Mouse (Mus musculus) kidney, embryonic 16.5 days (tissue): ENCODE measurements around the gene Stkld1. TPM values are rescaled to one million over a fixed set of nuclear protein-coding genes. Genes with fewer than 3 reads are reported as not detected.

Experiments
- ATAC-seq: fragments of 200-750 bp; cut with Nextera tagmentation; 2 replicates; pipeline ENCODE4 v1.8.0; 2017; ENCODE audit warnings: moderate TSS enrichment; ENCODE audit not compliant: low FRiP score, low TSS enrichment
- H3K27ac ChIP-seq: fragments of 300-500 bp; sonication (generic); 2 replicates; pipeline ENCODE4 v1.5.1; 2014; ENCODE audit warnings: low read length
- H3K27me3 ChIP-seq: fragments of 300-500 bp; sonication (generic); 2 replicates; pipeline ENCODE4 v1.6.1; 2014; ENCODE audit warnings: low read length, control low read depth, mixed read lengths; ENCODE audit not compliant: insufficient read depth
- H3K36me3 ChIP-seq: fragments of 300-500 bp; sonication (generic); 2 replicates; pipeline ENCODE4 v1.6.1; 2014; ENCODE audit warnings: low read length, control low read depth, mixed read lengths; ENCODE audit not compliant: insufficient read depth
- H3K4me1 ChIP-seq: fragments of 300-500 bp; sonication (generic); 2 replicates; pipeline ENCODE4 v1.6.1; 2014; ENCODE audit warnings: low read length, control low read depth, mixed read lengths; ENCODE audit not compliant: insufficient read depth
- H3K4me2 ChIP-seq: fragments of 300-500 bp; sonication (generic); replicated peaks from 2 replicates; pipeline ENCODE4 v1.6.1; 2014; ENCODE audit warnings: low read depth, low read length
- H3K4me3 ChIP-seq: fragments of 300-500 bp; sonication (generic); 2 replicates; pipeline ENCODE4 v1.5.1; 2014; ENCODE audit warnings: mild to moderate bottlenecking, low read length
- H3K9ac ChIP-seq: fragments of 300-500 bp; sonication (generic); replicated peaks from 2 replicates; pipeline ENCODE4 v1.6.1; 2014; ENCODE audit warnings: low read length
- H3K9me3 ChIP-seq: fragments of 300-500 bp; sonication (generic); 2 replicates; pipeline ENCODE4 v1.6.1; 2016; ENCODE audit warnings: low read length, control low read depth
- WGBS: fragments of 180-500 bp; shearing (Covaris S2); extraction: QIAGEN DNeasy Blood & Tissue Kit; methylation state at CpG from one replicate; pipeline ENCODE4 v1.1.7; 2014; 5-methylcytosine and 5-hydroxymethylcytosine counted together
- polyA plus RNA-seq: library from polyadenylated mRNA; unstranded; fragments of >200 nt; fragmentation: Nextera tagmentation; extraction: Ambion mirVana; gene quantifications from 2 replicates; pipeline ENCODE4 v1.2.1, GENCODE M21; 2015

Stkld1 gene
- polyA plus RNA-seq, 1 experiment from 2014 or later, result 0.07 TPM

GRCm38 (mm10) chr2:26956811-26957487 lies 23.1 kb downstream of the Stkld1 start:
- H3K27me3 ChIP-seq, result no peaks in the 10 kb centered on the region
- 93% methylated on average over 12 of the region's 12 CpGs for WGBS
- H3K4me2 ChIP-seq, result no peak overlapping the region
- no peak for ATAC-seq
- H3K27ac ChIP-seq, result no peak overlapping the region
- no peak overlapping the region for H3K4me3 ChIP-seq
- H3K9me3 ChIP-seq, result no peaks in the 10 kb centered on the region
- no peaks in the 10 kb centered on the region for H3K4me1 ChIP-seq
- no peak overlapping the region for H3K9ac ChIP-seq
- peaks cover 74% of the 10 kb centered on the region for H3K36me3 ChIP-seq

GRCm38 (mm10) chr2:26957488-26957859 lies 23.6 kb downstream of the Stkld1 start:
- WGBS, result 94% methylated on average over 2 of the region's 2 CpGs
- peaks cover 73% of the 10 kb centered on the region for H3K36me3 ChIP-seq
- no peak overlapping the region for H3K4me2 ChIP-seq
- H3K9me3 ChIP-seq, result no peaks in the 10 kb centered on the region
- ATAC-seq, result no peak
- no peak overlapping the region for H3K27ac ChIP-seq
- no peak overlapping the region for H3K4me3 ChIP-seq
- H3K27me3 ChIP-seq, result no peaks in the 10 kb centered on the region
- H3K4me1 ChIP-seq, result no peaks in the 10 kb centered on the region
- H3K9ac ChIP-seq, result no peak overlapping the region

GRCm38 (mm10) chr2:26960756-26961155 lies 26.9 kb downstream of the Stkld1 start:
- Histone ChIP-seq H3K9me3 (no peaks in the 10 kb centered on the region), H3K4me1 (peaks cover 14% of the 10 kb centered on the region), H3K4me2 (no peak overlapping the region), H3K9ac (no peak overlapping the region), H3K27me3 (no peaks in the 10 kb centered on the region), H3K27ac (no peak overlapping the region), H3K36me3 (peaks cover 46% of the 10 kb centered on the region), H3K4me3 (no peak overlapping the region)
- WGBS, result 64% methylated on average over 4 of the region's 4 CpGs
- ATAC-seq, result no peak

GRCm38 (mm10) chr2:26963923-26964723 lies 30.3 kb downstream of the Stkld1 start, which contains the start of gene Rexo4:
Rexo4 (minus strand) TSS chr2:26964386.
- H3K9ac ChIP-seq, result peak within 1 kb of the TSS; percentile 93
- H3K4me1 ChIP-seq, result peaks cover 14% of the 10 kb centered on the region
- 0 out of 2 replicates have a peak, but pooled peaks cover 3% of the 10 kb centered on the region for H3K9me3 ChIP-seq
- peak within 1 kb of the TSS; percentile 100 for H3K27ac ChIP-seq
- WGBS, result under 1% methylated on average over 50 of the region's 50 CpGs
- H3K4me3 ChIP-seq, result peak within 1 kb of the TSS; percentile 77
- peaks cover 17% of the 10 kb centered on the region for H3K36me3 ChIP-seq
- peak; percentile 94 for ATAC-seq
- peak within 1 kb of the TSS; percentile 67 for H3K4me2 ChIP-seq
- H3K27me3 ChIP-seq, result no peaks in the 10 kb centered on the region

- peak overlapping the region; percentile 100 for H3K27ac ChIP-seq
- peak overlapping the region; percentile 93 for H3K9ac ChIP-seq
- H3K27me3 ChIP-seq, result no peaks in the 10 kb centered on the region
- peaks cover 14% of the 10 kb centered on the region for H3K4me1 ChIP-seq
- 0 out of 2 replicates have a peak, but pooled peaks cover 3% of the 10 kb centered on the region for H3K9me3 ChIP-seq
- 16% methylated on average over 14 of the region's 14 CpGs for WGBS
- ATAC-seq, result peak; percentile 25; the same call in 1 of the 2 replicates
- peaks cover 12% of the 10 kb centered on the region for H3K36me3 ChIP-seq
- H3K4me3 ChIP-seq, result peak overlapping the region; percentile 77
- peak overlapping the region; percentile 67 for H3K4me2 ChIP-seq
Measured at GRCm38 (mm10) chr2:26964724-26965370, 31.0 kb downstream of the Stkld1 start.

GRCm38 (mm10) chr2:26967262-26967661 lies 33.4 kb downstream of the Stkld1 start:
- Histone ChIP-seq H3K36me3 (no peaks in the 10 kb centered on the region; the same call in 1 of the 2 replicates), H3K9me3 (0 out of 2 replicates have a peak, but pooled peaks cover 3% of the 10 kb centered on the region), H3K4me1 (peaks cover 14% of the 10 kb centered on the region), H3K4me2 (no peak overlapping the region), H3K4me3 (no peak overlapping the region), H3K27me3 (no peaks in the 10 kb centered on the region), H3K9ac (no peak overlapping the region), H3K27ac (no peak overlapping the region)
- 82% methylated on average over 2 of the region's 2 CpGs for WGBS
- no peak for ATAC-seq

- Histone ChIP-seq H3K4me2 (peak within 1 kb of the TSS; percentile 21; the same call in 1 of the 2 replicates), H3K27ac (no peak within 1 kb of the TSS), H3K4me3 (no peak within 1 kb of the TSS), H3K4me1 (no peaks in the 10 kb centered on the region), H3K36me3 (no peaks in the 10 kb centered on the region), H3K27me3 (no peaks in the 10 kb centered on the region), H3K9me3 (no peaks in the 10 kb centered on the region), H3K9ac (no peak within 1 kb of the TSS)
- 77% methylated on average over 3 of the region's 3 CpGs for WGBS
- ATAC-seq, result no peak
Measured at GRCm38 (mm10) chr2:26973116-26973515, 39.3 kb downstream of the Stkld1 start, which contains the start of gene Adamts13. Adamts13 (plus strand) TSS chr2:26973416.

- Histone ChIP-seq H3K4me2 (no peak overlapping the region), H3K27ac (no peak overlapping the region), H3K9ac (no peak overlapping the region), H3K9me3 (no peaks in the 10 kb centered on the region), H3K36me3 (no peaks in the 10 kb centered on the region), H3K27me3 (no peaks in the 10 kb centered on the region), H3K4me1 (no peaks in the 10 kb centered on the region), H3K4me3 (no peak overlapping the region)
- 38% methylated on average over 4 of the region's 4 CpGs for WGBS
- ATAC-seq, result no peak
Measured at GRCm38 (mm10) chr2:26973960-26974359, 40.1 kb downstream of the Stkld1 start.

GRCm38 (mm10) chr2:26980361-26980760 lies 46.5 kb downstream of the Stkld1 start:
- H3K36me3 ChIP-seq, result no peaks in the 10 kb centered on the region
- 75% methylated on average over 1 of the region's 1 CpGs for WGBS
- H3K9ac ChIP-seq, result no peak overlapping the region

More at GRCm38 (mm10) chr2:26980361-26980760, 46.5 kb downstream of the Stkld1 start:
- ATAC-seq, result no peak
- H3K4me2 ChIP-seq, result no peak overlapping the region
- no peak overlapping the region for H3K27ac ChIP-seq
- no peak overlapping the region for H3K4me3 ChIP-seq
- no peaks in the 10 kb centered on the region for H3K9me3 ChIP-seq
- H3K27me3 ChIP-seq, result no peaks in the 10 kb centered on the region
- H3K4me1 ChIP-seq, result no peaks in the 10 kb centered on the region
